Mouse (Mus musculus): ENCODE data around the gene Dld. TPM values are rescaled to one million over a fixed set of nuclear protein-coding genes. Genes with fewer than 3 reads are reported as not detected.

The Dld gene
- polyA plus RNA-seq, 1 experiment from 2014 or later, result 95.6 TPM

DNA sequence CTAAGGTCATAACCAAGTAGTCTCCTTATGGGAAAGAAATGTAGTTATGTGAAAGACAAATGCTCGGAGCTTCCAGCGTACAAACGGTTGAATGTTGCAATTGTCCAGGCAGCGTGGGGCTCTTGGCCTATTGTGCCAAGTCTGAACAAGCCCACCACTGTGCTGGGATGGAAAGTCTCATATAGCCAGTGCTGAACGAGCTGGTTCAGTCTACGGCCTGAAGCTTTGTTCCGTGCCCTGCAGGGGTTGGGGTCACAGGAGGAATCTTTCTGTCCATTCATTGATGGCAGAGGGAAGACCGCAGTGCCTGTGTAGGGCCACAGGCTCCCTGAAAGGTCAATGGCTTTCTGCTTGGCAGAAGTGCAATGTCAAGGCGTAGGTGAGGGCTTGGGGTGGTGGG, 40.6 kb downstream of the Dld start:
- no peak overlapping the region for H3K27ac ChIP-seq (ENCODE audit: low read depth)
- TF ChIP-seq CTCF (IDR thresholded peaks at IDR 0.05; ENCODE audit: low read depth), result no peak
- no peak for TF ChIP-seq EP300 (IDR thresholded peaks at IDR 0.05; ENCODE audit: low read depth)
- H3K4me1 ChIP-seq (ENCODE audit: insufficient read depth), result no peaks in the 10 kb centered on the region
- WGBS (ENCODE audit: insufficient replicate concordance), result 79% methylated on average over 9 of the region's 9 CpGs
- no peak overlapping the region for H3K4me3 ChIP-seq (ENCODE audit: low read depth, low read length)
- DNase-seq, result no peak
- no peaks in the 10 kb centered on the region for H3K9me3 ChIP-seq (ENCODE audit: low read length)
- H3K27me3 ChIP-seq (ENCODE audit: insufficient read depth, low read length), result no peaks in the 10 kb centered on the region
- ATAC-seq, result no peak
- no peak overlapping the region for H3K9ac ChIP-seq (replicated peaks)
- no peaks in the 10 kb centered on the region for H3K36me3 ChIP-seq (replicated peaks; ENCODE audit: insufficient read depth, low read length)
- H3K4me2 ChIP-seq (ENCODE audit: low read depth, low read length), result no peak overlapping the region

DNA sequence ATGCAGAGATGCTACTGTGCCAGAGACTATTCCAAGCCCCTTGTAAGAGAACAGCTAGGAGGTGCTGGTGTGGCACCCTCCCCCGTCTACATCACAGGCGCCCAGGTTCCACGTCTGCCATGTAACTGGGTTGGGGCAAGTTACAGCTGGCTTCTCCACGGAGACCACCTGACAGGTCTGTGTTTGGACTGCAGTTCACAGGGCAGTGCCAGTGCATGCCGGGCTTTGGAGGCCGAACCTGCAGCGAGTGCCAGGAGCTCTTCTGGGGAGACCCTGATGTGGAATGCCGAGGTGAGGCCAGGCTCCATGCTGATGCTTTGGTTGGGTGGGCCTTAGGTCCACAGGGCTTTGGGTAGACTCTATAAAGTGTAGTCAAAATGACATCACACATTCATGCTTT, 43.5 kb downstream of the Dld start:
- DNase-seq (no peak), ATAC-seq (no peak)
- no peak for TF ChIP-seq EP300 (IDR thresholded peaks at IDR 0.05; ENCODE audit: low read depth)
- TF ChIP-seq CTCF (IDR thresholded peaks at IDR 0.05; ENCODE audit: low read depth), result no peak
- no peaks in the 10 kb centered on the region for H3K4me1 ChIP-seq (ENCODE audit: insufficient read depth)
- H3K4me2 ChIP-seq (ENCODE audit: low read depth, low read length), result no peak overlapping the region
- H3K9me3 ChIP-seq (ENCODE audit: low read length), result no peaks in the 10 kb centered on the region
- H3K36me3 ChIP-seq (replicated peaks; ENCODE audit: insufficient read depth, low read length), result no peaks in the 10 kb centered on the region
- 86% methylated on average over 8 of the region's 8 CpGs for WGBS (ENCODE audit: insufficient replicate concordance)
- no peak overlapping the region for H3K27ac ChIP-seq (ENCODE audit: low read depth)
- H3K4me3 ChIP-seq (ENCODE audit: low read depth, low read length), result no peak overlapping the region
- H3K27me3 ChIP-seq (ENCODE audit: insufficient read depth, low read length), result no peaks in the 10 kb centered on the region
- H3K9ac ChIP-seq (replicated peaks), result no peak overlapping the region

DNA sequence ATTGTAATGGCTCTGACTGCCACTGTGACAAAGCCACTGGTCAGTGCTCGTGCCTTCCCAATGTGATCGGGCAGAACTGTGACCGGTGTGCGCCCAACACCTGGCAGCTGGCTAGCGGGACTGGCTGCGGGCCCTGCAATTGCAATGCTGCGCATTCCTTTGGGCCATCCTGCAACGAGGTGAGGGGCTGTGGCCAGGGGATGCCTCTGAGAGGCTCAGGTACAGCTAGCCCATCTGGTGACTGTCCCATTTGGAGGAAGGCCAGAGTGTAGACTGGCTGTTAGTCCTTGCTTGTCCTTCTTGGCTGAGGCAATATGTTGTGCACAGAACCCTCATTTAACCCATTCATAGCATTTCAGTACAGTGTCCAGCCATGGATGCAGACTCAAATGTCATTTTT, 44.2 kb downstream of the Dld start:
- Histone ChIP-seq H3K9me3 (ENCODE audit: low read length) (no peaks in the 10 kb centered on the region), H3K27ac (ENCODE audit: low read depth) (no peak overlapping the region), H3K4me2 (ENCODE audit: low read depth, low read length) (no peak overlapping the region), H3K36me3 (replicated peaks; ENCODE audit: insufficient read depth, low read length) (no peaks in the 10 kb centered on the region), H3K27me3 (ENCODE audit: insufficient read depth, low read length) (no peaks in the 10 kb centered on the region), H3K4me3 (ENCODE audit: low read depth, low read length) (no peak overlapping the region), H3K9ac (replicated peaks) (no peak overlapping the region), H3K4me1 (ENCODE audit: insufficient read depth) (no peaks in the 10 kb centered on the region)
- DNase-seq, result no peak
- ATAC-seq, result no peak
- no peak for TF ChIP-seq EP300 (IDR thresholded peaks at IDR 0.05; ENCODE audit: low read depth)
- no peak for TF ChIP-seq CTCF (IDR thresholded peaks at IDR 0.05; ENCODE audit: low read depth)
- WGBS (ENCODE audit: insufficient replicate concordance), result 88% methylated on average over 8 of the region's 8 CpGs

DNA sequence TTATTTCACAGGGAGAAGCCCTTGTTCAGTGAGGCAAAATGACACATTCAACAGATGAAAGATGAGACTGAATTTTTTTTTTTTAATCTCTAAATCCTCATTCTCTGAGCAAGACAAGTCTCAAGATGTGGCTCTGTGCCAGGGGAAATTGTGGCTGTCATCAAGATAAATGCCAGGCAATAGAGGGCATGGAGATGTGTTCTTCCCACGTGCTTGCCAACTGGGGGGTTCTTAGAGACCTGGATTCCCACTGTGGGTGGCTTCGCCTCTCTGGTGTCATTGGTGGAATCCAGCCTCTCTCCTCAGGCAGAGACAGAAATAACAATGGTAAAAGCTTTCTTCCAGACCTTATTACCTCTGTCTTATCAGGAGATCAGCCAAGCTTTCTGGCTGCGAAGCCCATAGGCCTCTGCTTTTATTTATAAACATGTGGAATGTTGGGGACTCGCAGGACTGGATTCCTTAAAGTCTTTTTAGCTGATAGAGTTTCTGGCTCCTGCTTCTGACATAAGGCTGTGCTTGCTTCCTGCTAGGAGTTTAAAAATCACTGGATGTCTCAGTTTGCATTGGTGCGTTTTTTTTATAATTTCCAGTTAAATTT, 45.1 kb downstream of the Dld start:
- no peaks in the 10 kb centered on the region for H3K4me1 ChIP-seq (ENCODE audit: insufficient read depth)
- no peaks in the 10 kb centered on the region for H3K27me3 ChIP-seq (ENCODE audit: insufficient read depth, low read length)
- DNase-seq (no peak), ATAC-seq (no peak)
- H3K4me2 ChIP-seq (ENCODE audit: low read depth, low read length), result no peak overlapping the region
- H3K27ac ChIP-seq (ENCODE audit: low read depth), result no peak overlapping the region
- H3K9ac ChIP-seq (replicated peaks), result no peak overlapping the region
- 73% methylated on average over 5 of the region's 5 CpGs for WGBS (ENCODE audit: insufficient replicate concordance)
- H3K9me3 ChIP-seq (ENCODE audit: low read length), result no peaks in the 10 kb centered on the region
- TF ChIP-seq EP300 (IDR thresholded peaks at IDR 0.05; ENCODE audit: low read depth) (no peak), CTCF (IDR thresholded peaks at IDR 0.05; ENCODE audit: low read depth) (no peak)
- H3K36me3 ChIP-seq (replicated peaks; ENCODE audit: insufficient read depth, low read length), result no peaks in the 10 kb centered on the region
- H3K4me3 ChIP-seq (ENCODE audit: low read depth, low read length), result no peak overlapping the region

DNA sequence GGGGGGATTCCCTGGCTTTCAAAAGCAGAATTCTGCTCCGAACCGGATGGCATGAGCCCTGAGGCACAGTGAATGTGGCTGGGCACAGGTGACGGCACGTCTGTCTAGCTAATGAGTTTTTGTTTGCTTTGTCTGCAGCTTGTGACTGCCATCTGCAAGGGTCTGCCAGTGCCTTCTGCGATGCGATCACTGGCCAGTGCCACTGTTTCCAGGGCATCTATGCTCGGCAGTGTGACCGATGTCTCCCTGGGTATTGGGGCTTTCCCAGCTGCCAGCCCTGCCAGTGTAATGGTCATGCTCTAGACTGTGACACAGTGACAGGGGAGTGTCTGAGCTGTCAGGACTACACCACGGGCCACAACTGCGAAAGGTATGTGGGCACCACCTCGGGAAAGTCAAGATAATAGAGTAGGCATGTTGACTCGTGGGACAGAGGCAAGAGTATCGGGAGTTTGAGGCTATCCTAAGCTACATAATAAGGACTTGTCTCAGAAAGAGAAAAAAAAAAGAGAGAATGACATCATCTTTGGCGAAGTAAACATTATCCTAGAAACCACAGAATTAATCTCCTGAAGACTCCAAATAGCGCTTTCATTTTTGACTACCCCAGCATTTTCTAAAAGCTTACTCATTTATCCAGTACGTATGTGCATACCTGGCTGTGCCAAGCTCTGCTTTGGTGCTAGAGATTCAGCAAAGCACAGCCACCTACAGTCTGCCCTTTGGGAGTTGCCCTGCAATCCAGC, 48.3 kb downstream of the Dld start:
- WGBS (ENCODE audit: insufficient replicate concordance), result 82% methylated on average over 16 of the region's 16 CpGs
- TF ChIP-seq EP300 (IDR thresholded peaks at IDR 0.05; ENCODE audit: low read depth) (no peak), CTCF (IDR thresholded peaks at IDR 0.05; ENCODE audit: low read depth) (no peak)
- no peak for DNase-seq

DNA sequence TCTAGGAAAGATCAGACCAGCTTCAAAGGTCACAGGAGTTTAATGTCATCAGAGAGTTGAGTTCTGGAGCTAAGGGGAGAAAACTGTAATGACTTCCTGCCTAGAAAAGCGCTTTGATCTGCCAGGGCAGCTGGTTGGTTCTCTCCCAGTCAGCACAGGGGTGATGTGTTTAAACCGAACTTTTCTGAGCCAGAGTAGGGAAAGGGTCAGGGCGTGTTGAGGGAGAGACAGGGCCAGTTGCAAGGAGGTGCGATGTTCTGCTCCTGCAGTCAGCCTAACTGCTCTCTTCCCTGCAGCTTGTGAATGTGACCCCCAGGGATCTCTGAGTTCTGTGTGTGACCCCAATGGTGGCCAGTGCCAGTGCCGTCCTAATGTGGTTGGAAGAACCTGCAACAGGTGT, 49.0 kb downstream of the Dld start:
- Histone ChIP-seq H3K4me1 (ENCODE audit: insufficient read depth) (no peaks in the 10 kb centered on the region), H3K4me3 (ENCODE audit: low read depth, low read length) (no peak overlapping the region), H3K36me3 (replicated peaks; ENCODE audit: insufficient read depth, low read length) (0 out of 2 replicates have a peak, but pooled peaks cover 2% of the 10 kb centered on the region), H3K27me3 (ENCODE audit: insufficient read depth, low read length) (0 out of 2 replicates have a peak, but pooled peaks cover 5% of the 10 kb centered on the region), H3K9ac (replicated peaks) (no peak overlapping the region), H3K4me2 (ENCODE audit: low read depth, low read length) (no peak overlapping the region), H3K27ac (ENCODE audit: low read depth) (no peak overlapping the region), H3K9me3 (ENCODE audit: low read length) (no peaks in the 10 kb centered on the region)
- WGBS (ENCODE audit: insufficient replicate concordance), result 65% methylated on average over 5 of the region's 5 CpGs
- no peak for TF ChIP-seq EP300 (IDR thresholded peaks at IDR 0.05; ENCODE audit: low read depth)
- TF ChIP-seq CTCF (IDR thresholded peaks at IDR 0.05; ENCODE audit: low read depth), result no peak
- ATAC-seq (no peak), DNase-seq (no peak)

More for the DNA sequence above, 48.3 kb downstream of the Dld start:
- Histone ChIP-seq H3K4me2 (ENCODE audit: low read depth, low read length) (no peak overlapping the region), H3K4me1 (ENCODE audit: insufficient read depth) (no peaks in the 10 kb centered on the region), H3K36me3 (replicated peaks; ENCODE audit: insufficient read depth, low read length) (0 out of 2 replicates have a peak, but pooled peaks cover 2% of the 10 kb centered on the region), H3K9ac (replicated peaks) (no peak overlapping the region), H3K27ac (ENCODE audit: low read depth) (no peak overlapping the region), H3K4me3 (ENCODE audit: low read depth, low read length) (no peak overlapping the region), H3K27me3 (ENCODE audit: insufficient read depth, low read length) (0 out of 2 replicates have a peak, but pooled peaks cover 5% of the 10 kb centered on the region), H3K9me3 (ENCODE audit: low read length) (no peaks in the 10 kb centered on the region)
- ATAC-seq, result no peak

Measured in liver, postnatal 0 days (tissue).